Mouse (Mus musculus): Measurements from ENCODE around the gene Ubqln4. TPM values are rescaled to one million over a fixed set of nuclear protein-coding genes. Genes with fewer than 3 reads are reported as not detected.

Gene Ubqln4
- total RNA-seq (2012; rRNA removed): 39.6 and 47.3 TPM in 2 replicates
- 22.4 and 22.8 TPM in 2 replicates for total RNA-seq (2014; rRNA removed)
- 55.7 and 62.2 TPM in 2 replicates for polyA plus RNA-seq (2012; ENCODE audit: insufficient read length, low read depth)

DNA sequence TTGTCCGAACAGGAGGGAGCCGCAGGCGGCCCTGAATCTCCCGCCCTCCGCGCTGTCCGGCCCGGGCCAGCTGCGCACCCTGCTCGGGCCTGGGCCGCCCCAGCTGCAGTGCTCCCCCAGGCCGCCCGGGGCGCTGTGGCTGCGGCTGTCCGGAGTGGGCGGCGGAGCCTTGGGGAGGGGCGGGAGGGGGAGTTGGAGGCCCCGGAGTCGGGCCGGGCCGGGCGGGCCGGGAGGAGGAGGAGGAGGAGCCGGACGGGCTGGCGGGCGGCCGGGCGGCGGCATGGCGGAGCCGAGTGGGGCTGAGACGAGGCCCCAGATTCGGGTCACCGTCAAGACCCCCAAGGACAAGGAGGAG lies at the start of gene Ubqln4:
Gene Ubqln4 (plus strand): TSS at position 234 of the 355 bp plus-strand sequence.
- Histone ChIP-seq H3K27me3 (replicated peaks) (no peaks in the 10 kb centered on the region), H3K79me2 (replicated peaks; ENCODE audit: control insufficient read depth, extremely low read depth, insufficient read depth, poor library complexity, severe bottlenecking) (peaks cover 14% of the 10 kb centered on the region), H3K27ac (ENCODE audit: insufficient read depth, low read depth) (peak within 1 kb of the TSS; percentile 70), H3K4me2 (ENCODE audit: insufficient read depth, low read depth, poor library complexity, severe bottlenecking) (peak within 1 kb of the TSS; percentile 82), H3K4me1 (ENCODE audit: control insufficient read depth in 1 of 2, insufficient read depth in 2 of 2) (peaks cover 7 to 28% of the 10 kb centered on the region in 2 experiments; a peak in 3 of 4 replicates), H3K4me3 (replicated peaks in 1 of 3; ENCODE audit: low read depth in 2 of 3, low read length in 2 of 3, poor library complexity in 1 of 3) (peak within 1 kb of the TSS; percentile 92 to 97 (median 93)), H3K9ac (ENCODE audit: insufficient read depth, low read depth) (peak within 1 kb of the TSS; percentile 91), H3K9me3 (replicated peaks; ENCODE audit: low read length) (no peaks in the 10 kb centered on the region), H3K36me3 (replicated peaks in 1 of 2; ENCODE audit: control insufficient read depth in 1 of 2, insufficient read depth in 1 of 2, low read length in 1 of 2) (peaks cover 23 to 47% of the 10 kb centered on the region in 2 experiments)
- in situ Hi-C loops (cut with MboI; ENCODE audit: low pct_ligation_motif_present, low pct_unique_long_range_greater_than_20kb, low sequenced_read_pairs) (loop anchor here (10.0 kb wide), 1 partner anchor 201 kb away; no protein-coding TSS in a partner anchor), dilution Hi-C loops (cut with MboI; ENCODE audit: extremely low pct_ligation_motif_present, extremely low pct_unique_long_range_greater_than_20kb, low sequenced_read_pairs) (no loop called here)
- TF ChIP-seq SMC3 (IDR thresholded peaks at IDR 0.05; ENCODE audit: low read depth, low read length) (peak; percentile 8; the same call in 1 of the 2 replicates), JUN (IDR thresholded peaks at IDR 0.05; ENCODE audit: insufficient read depth, low read depth, low read length) (no peak), MEF2A (IDR thresholded peaks at IDR 0.05; ENCODE audit: borderline replicate concordance, low read depth, low read length) (peak; percentile 32; the same call in 1 of the 2 replicates), MYC (IDR thresholded peaks at IDR 0.05; ENCODE audit: low read depth, low read length) (no peak), MAZ (IDR thresholded peaks at IDR 0.05; ENCODE audit: low read depth, low read length) (peak; percentile 69; the same call in 1 of the 2 replicates), IRF4 (IDR thresholded peaks at IDR 0.05; ENCODE audit: low read depth, low read length) (0 out of 2 replicates have a peak, but pooled peaks have one; percentile 33), CTCF (conservative IDR thresholded peaks at IDR 0.05 in 1 of 2, IDR thresholded peaks at IDR 0.05 in 1 of 2; ENCODE audit: low read depth in 2 of 2, low read length in 2 of 2) (peak in 1 of 2 experiments; percentile 73; a peak in 2 of 4 replicates), GABPA (IDR thresholded peaks at IDR 0.05; ENCODE audit: insufficient replicate concordance, low read depth, low read length) (no peak), ZKSCAN1 (IDR thresholded peaks at IDR 0.05; ENCODE audit: borderline replicate concordance, low read depth, low read length) (no peak), ETS1 (conservative IDR thresholded peaks at IDR 0.05; ENCODE audit: low read depth, low read length) (no peak), MAX (IDR thresholded peaks at IDR 0.05; ENCODE audit: low read length) (no peak), ZMIZ1 (IDR thresholded peaks at IDR 0.05; ENCODE audit: low read depth, low read length) (peak; percentile 73), SIN3A (IDR thresholded peaks at IDR 0.05; ENCODE audit: low read length) (no peak), CHD1 (IDR thresholded peaks at IDR 0.05; ENCODE audit: low read depth, low read length) (no peak), JUND (conservative IDR thresholded peaks at IDR 0.05; ENCODE audit: low read depth, low read length) (no peak), RCOR1 (conservative IDR thresholded peaks at IDR 0.05; ENCODE audit: low read depth, low read length) (no peak), MXI1 (IDR thresholded peaks at IDR 0.05; ENCODE audit: low read depth, low read length) (no peak; the same call in 1 of the 2 replicates), ZNF384 (IDR thresholded peaks at IDR 0.05; ENCODE audit: low read depth, low read length) (no peak), TCF12 (IDR thresholded peaks at IDR 0.05; ENCODE audit: low read depth, low read length) (peak; percentile 81), POLR2AphosphoS2 (IDR thresholded peaks at IDR 0.05; ENCODE audit: low read depth, low read length) (no peak), ZC3H11A (IDR thresholded peaks at IDR 0.05; ENCODE audit: low read depth, low read length) (no peak), ELF1 (IDR thresholded peaks at IDR 0.05; ENCODE audit: low read depth, low read length) (peak; percentile 45; the same call in 1 of the 2 replicates), HCFC1 (IDR thresholded peaks at IDR 0.05; ENCODE audit: low read depth, low read length) (no peak), BHLHE40 (IDR thresholded peaks at IDR 0.05; ENCODE audit: low read depth, low read length) (no peak), NRF1 (IDR thresholded peaks at IDR 0.05; ENCODE audit: low read depth, low read length) (peak; percentile 71), CHD2 (IDR thresholded peaks at IDR 0.05; ENCODE audit: low read length) (no peak), PAX5 (IDR thresholded peaks at IDR 0.05; ENCODE audit: low read length) (no peak), RAD21 (IDR thresholded peaks at IDR 0.05; ENCODE audit: low read depth, low read length) (no peak; the same call in none of the 2 replicates), USF1 (IDR thresholded peaks at IDR 0.05; ENCODE audit: low read depth, low read length) (no peak; the same call in 1 of the 2 replicates), POLR2A (IDR thresholded peaks at IDR 0.05; ENCODE audit: low read depth, low read length) (peak; percentile 83), TBP (conservative IDR thresholded peaks at IDR 0.05; ENCODE audit: low read depth, low read length) (no peak), MAFK (IDR thresholded peaks at IDR 0.05; ENCODE audit: insufficient replicate concordance, low read length) (no peak), E2F4 (IDR thresholded peaks at IDR 0.05; ENCODE audit: insufficient replicate concordance, low read depth, low read length) (no peak), EP300 (IDR thresholded peaks at IDR 0.05; ENCODE audit: low read length) (no peak), KAT2A (IDR thresholded peaks at IDR 0.05; ENCODE audit: insufficient replicate concordance, low read length) (0 out of 2 replicates have a peak, but pooled peaks have one; percentile 27), NELFE (IDR thresholded peaks at IDR 0.05; ENCODE audit: low read depth, low read length) (peak; percentile 73), USF2 (conservative IDR thresholded peaks at IDR 0.05; ENCODE audit: low read depth, low read length) (no peak), UBTF (IDR thresholded peaks at IDR 0.05; ENCODE audit: low read depth, low read length) (peak; percentile 60)
- peak; percentile 78 for DNase-seq (ENCODE audit: extremely low read depth)

Data from CH12.LX (cell line).